Mouse (Mus musculus) Patski (cell line): ENCODE measurements around the gene Gm9603. TPM values are rescaled to one million over a fixed set of nuclear protein-coding genes. Genes with fewer than 3 reads are reported as not detected.
"Not testable (repeated sequence)": the region's sequence is repeated elsewhere in the genome, so short reads cannot be mapped to it uniquely, and the experiment has no call there.

Experiments
- ATAC-seq: fragments of 100-300 bp; one replicate; pipeline ENCODE4 v1.8.0; 2021
- CTCF ChIA-PET: fragments of 350-600 bp; sonication (Branson Sonifier 250); formaldehyde crosslinking; loops from one replicate; lab custom pipeline; 2022; ENCODE audit warnings: inconsistent platforms; lab: Charles Lee
- POLR2A ChIA-PET: fragments of 350-600 bp; sonication (Branson Sonifier 250); formaldehyde crosslinking; loops from one replicate; lab custom pipeline; 2022; ENCODE audit warnings: antibody characterized with exemption, inconsistent platforms; lab: Charles Lee
- DNase-seq: peaks from one replicate; pipeline ENCODE4 v3.0.0-alpha.2; 2011; ENCODE audit warnings: low read depth, low spot score
- H3K27me3 ChIP-seq: fragments of 371-371 bp; one replicate; pipeline ENCODE4 v1.5.1; 2021
- in situ Hi-C: fragments of 300-500 bp; cut with MboI; formaldehyde crosslinking; loops from 3 replicates; pipeline ENCODE4 v1.11.1; 2018; ENCODE audit warnings: low pct_unique_long_range_greater_than_20kb, mixed read lengths
- polyA plus RNA-seq: library from polyadenylated mRNA; unstranded; gene quantifications from one replicate; pipeline ENCODE4 v1.2.3, GENCODE M21; 2021

The Gm9603 gene
- polyA plus RNA-seq = not detected

GRCm38 (mm10) chr14:5687357-5687756, at the start of gene Gm9603:
Gene Gm9603, minus strand, starts transcription at chr14:5687457.
- CTCF ChIA-PET, in situ Hi-C loops, ATAC-seq: not testable (repeated sequence)

GRCm38 (mm10) chr14:5632928-5633327, 54.3 kb downstream of the Gm9603 start, which contains the start of gene Gm8265:
Gene Gm8265, minus strand, starts transcription at chr14:5633028.
- H3K27me3 ChIP-seq, POLR2A ChIA-PET, in situ Hi-C loops, ATAC-seq, CTCF ChIA-PET, DNase-seq: not testable (repeated sequence)

More at GRCm38 (mm10) chr14:5687357-5687756, at the start of gene Gm9603:
- DNase-seq, H3K27me3 ChIP-seq, POLR2A ChIA-PET: not testable (repeated sequence)

Other genes starting within 250 kb of the Gm9603 start
- not detected for gene Gm3194, start 232.0 kb downstream of the Gm9603 start, polyA plus RNA-seq
- gene Gm8246, start 209.6 kb downstream of the Gm9603 start, polyA plus RNA-seq = not detected
- not detected for gene Gm3187, start 203.2 kb downstream of the Gm9603 start, polyA plus RNA-seq
- gene Gm3488, start 185.8 kb downstream of the Gm9603 start, polyA plus RNA-seq = not detected
- gene Gm3532, start 149.0 kb downstream of the Gm9603 start, polyA plus RNA-seq = not detected
- gene Gm8265, start 54.4 kb downstream of the Gm9603 start, polyA plus RNA-seq = not detected
- not detected for gene Gm3373, start 54.1 kb upstream of the Gm9603 start, polyA plus RNA-seq
- not detected for gene Gm3383, start 120.5 kb upstream of the Gm9603 start, polyA plus RNA-seq
- gene Gm3424, start 142.9 kb upstream of the Gm9603 start, polyA plus RNA-seq = not detected
- gene Gm8237, start 192.9 kb upstream of the Gm9603 start, polyA plus RNA-seq = not detected